Mouse (Mus musculus): ENCODE data around the gene Usp22. TPM values are rescaled to one million over a fixed set of nuclear protein-coding genes. Genes with fewer than 3 reads are reported as not detected.
"Not testable (repeated sequence)": the region's sequence is repeated elsewhere in the genome, so short reads cannot be mapped to it uniquely, and the experiment has no call there.

Usp22 gene
- polyA plus RNA-seq, 1 experiment = 25.1 TPM

GRCm38 (mm10) chr11:61199620-61200362 lies 24.9 kb upstream of the Usp22 start:
- H3K4me3 ChIP-seq (ENCODE audit: low read depth, low read length) = no peak overlapping the region
- 26% methylated on average over 4 of the region's 4 CpGs for WGBS
- TF ChIP-seq CTCF (IDR thresholded peaks at IDR 0.05; ENCODE audit: extremely low read depth, insufficient read length, insufficient replicate concordance, low read depth, low read length) (no peak), POLR2A (IDR thresholded peaks at IDR 0.05; ENCODE audit: low read depth, low read length) (no peak)
- H3K27ac ChIP-seq (ENCODE audit: insufficient read depth, low read depth, low read length) = no peak overlapping the region
- no peaks in the 10 kb centered on the region for H3K27me3 ChIP-seq (ENCODE audit: control insufficient read depth, insufficient read depth, low read length)
- peaks cover 6% of the 10 kb centered on the region; the same call in 1 of the 2 replicates for H3K4me1 ChIP-seq (ENCODE audit: control insufficient read depth, insufficient read depth, insufficient read length, low read length)
- H3K36me3 ChIP-seq (ENCODE audit: control insufficient read depth, insufficient read depth, low read length) = no peaks in the 10 kb centered on the region

GRCm38 (mm10) chr11:61197935-61198334 lies 23.1 kb upstream of the Usp22 start:
- no peaks in the 10 kb centered on the region for H3K36me3 ChIP-seq (ENCODE audit: control insufficient read depth, insufficient read depth, low read length)
- no peak overlapping the region for H3K27ac ChIP-seq (ENCODE audit: insufficient read depth, low read depth, low read length)
- H3K4me3 ChIP-seq (ENCODE audit: low read depth, low read length) = no peak overlapping the region
- TF ChIP-seq CTCF (IDR thresholded peaks at IDR 0.05; ENCODE audit: extremely low read depth, insufficient read length, insufficient replicate concordance, low read depth, low read length) (no peak), POLR2A (IDR thresholded peaks at IDR 0.05; ENCODE audit: low read depth, low read length) (no peak)
- peaks cover 6% of the 10 kb centered on the region; the same call in 1 of the 2 replicates for H3K4me1 ChIP-seq (ENCODE audit: control insufficient read depth, insufficient read depth, insufficient read length, low read length)
- no peaks in the 10 kb centered on the region for H3K27me3 ChIP-seq (ENCODE audit: control insufficient read depth, insufficient read depth, low read length)

- no peak overlapping the region for H3K4me3 ChIP-seq (ENCODE audit: low read depth, low read length)
- WGBS = 67% methylated on average over 14 of the region's 14 CpGs
- no peaks in the 10 kb centered on the region for H3K36me3 ChIP-seq (ENCODE audit: control insufficient read depth, insufficient read depth, low read length)
- no peak overlapping the region for H3K27ac ChIP-seq (ENCODE audit: insufficient read depth, low read depth, low read length)
- H3K4me1 ChIP-seq (ENCODE audit: control insufficient read depth, insufficient read depth, insufficient read length, low read length) = peaks cover 6% of the 10 kb centered on the region; the same call in 1 of the 2 replicates
- no peak for TF ChIP-seq POLR2A (IDR thresholded peaks at IDR 0.05; ENCODE audit: low read depth, low read length)
- no peak for TF ChIP-seq CTCF (IDR thresholded peaks at IDR 0.05; ENCODE audit: extremely low read depth, insufficient read length, insufficient replicate concordance, low read depth, low read length)
- H3K27me3 ChIP-seq (ENCODE audit: control insufficient read depth, insufficient read depth, low read length) = no peaks in the 10 kb centered on the region
These were observed 21.9 kb upstream of the Usp22 start for GRCm38 (mm10) chr11:61196616-61197353.

GRCm38 (mm10) chr11:61193392-61193791 lies 18.5 kb upstream of the Usp22 start:
- Histone ChIP-seq H3K27me3 (ENCODE audit: control insufficient read depth, insufficient read depth, low read length) (no peaks in the 10 kb centered on the region), H3K4me3 (ENCODE audit: low read depth, low read length) (no peak overlapping the region), H3K27ac (ENCODE audit: insufficient read depth, low read depth, low read length) (no peak overlapping the region), H3K4me1 (ENCODE audit: control insufficient read depth, insufficient read depth, insufficient read length, low read length) (no peaks in the 10 kb centered on the region), H3K36me3 (ENCODE audit: control insufficient read depth, insufficient read depth, low read length) (no peaks in the 10 kb centered on the region)
- 3% methylated on average over 9 of the region's 9 CpGs for WGBS
- no peak for TF ChIP-seq POLR2A (IDR thresholded peaks at IDR 0.05; ENCODE audit: low read depth, low read length)
- peak; percentile 98 for TF ChIP-seq CTCF (IDR thresholded peaks at IDR 0.05; ENCODE audit: extremely low read depth, insufficient read length, insufficient replicate concordance, low read depth, low read length)

- no peaks in the 10 kb centered on the region for H3K27me3 ChIP-seq (ENCODE audit: control insufficient read depth, insufficient read depth, low read length)
- 89% methylated on average over 2 of the region's 2 CpGs for WGBS
- no peaks in the 10 kb centered on the region for H3K36me3 ChIP-seq (ENCODE audit: control insufficient read depth, insufficient read depth, low read length)
- H3K4me3 ChIP-seq (ENCODE audit: low read depth, low read length) = no peak overlapping the region
- no peak overlapping the region for H3K27ac ChIP-seq (ENCODE audit: insufficient read depth, low read depth, low read length)
- no peak for TF ChIP-seq POLR2A (IDR thresholded peaks at IDR 0.05; ENCODE audit: low read depth, low read length)
- TF ChIP-seq CTCF (IDR thresholded peaks at IDR 0.05; ENCODE audit: extremely low read depth, insufficient read length, insufficient replicate concordance, low read depth, low read length) = no peak
- no peaks in the 10 kb centered on the region for H3K4me1 ChIP-seq (ENCODE audit: control insufficient read depth, insufficient read depth, insufficient read length, low read length)
These were observed 17.9 kb upstream of the Usp22 start for GRCm38 (mm10) chr11:61192779-61193178.

- H3K27ac ChIP-seq (ENCODE audit: insufficient read depth, low read depth, low read length); H3K4me1 ChIP-seq (ENCODE audit: control insufficient read depth, insufficient read depth, insufficient read length, low read length); H3K36me3 ChIP-seq (ENCODE audit: control insufficient read depth, insufficient read depth, low read length); H3K27me3 ChIP-seq (ENCODE audit: control insufficient read depth, insufficient read depth, low read length); H3K4me3 ChIP-seq (ENCODE audit: low read depth, low read length): not testable (repeated sequence)
- 87% methylated on average over 8 of the region's 10 CpGs for WGBS
These were observed 17.3 kb upstream of the Usp22 start for GRCm38 (mm10) chr11:61192123-61192522.

GRCm38 (mm10) chr11:61190776-61191175 lies 15.9 kb upstream of the Usp22 start:
- Histone ChIP-seq H3K4me1 (ENCODE audit: control insufficient read depth, insufficient read depth, insufficient read length, low read length) (no peaks in the 10 kb centered on the region), H3K4me3 (ENCODE audit: low read depth, low read length) (no peak overlapping the region), H3K27me3 (ENCODE audit: control insufficient read depth, insufficient read depth, low read length) (no peaks in the 10 kb centered on the region), H3K36me3 (ENCODE audit: control insufficient read depth, insufficient read depth, low read length) (no peaks in the 10 kb centered on the region), H3K27ac (ENCODE audit: insufficient read depth, low read depth, low read length) (no peak overlapping the region)
- TF ChIP-seq CTCF (IDR thresholded peaks at IDR 0.05; ENCODE audit: extremely low read depth, insufficient read length, insufficient replicate concordance, low read depth, low read length) (no peak), POLR2A (IDR thresholded peaks at IDR 0.05; ENCODE audit: low read depth, low read length) (no peak)
- WGBS = 61% methylated on average over 2 of the region's 2 CpGs

Measured in small intestine, adult 2 months (tissue).